Mouse (Mus musculus) heart, postnatal 0 days (tissue): ENCODE results near the gene Nbl1.

Experiments
- CTCF ChIP-seq: IDR thresholded peaks from 2 replicates; pipeline ENCODE4 v1.5.1; 2016; ENCODE audit warnings: antibody characterized with exemption, control low read depth, low read depth
- EP300 ChIP-seq: IDR thresholded peaks from 2 replicates; pipeline ENCODE4 v1.6.1; 2016; ENCODE audit warnings: antibody characterized with exemption, low read depth

DNA sequence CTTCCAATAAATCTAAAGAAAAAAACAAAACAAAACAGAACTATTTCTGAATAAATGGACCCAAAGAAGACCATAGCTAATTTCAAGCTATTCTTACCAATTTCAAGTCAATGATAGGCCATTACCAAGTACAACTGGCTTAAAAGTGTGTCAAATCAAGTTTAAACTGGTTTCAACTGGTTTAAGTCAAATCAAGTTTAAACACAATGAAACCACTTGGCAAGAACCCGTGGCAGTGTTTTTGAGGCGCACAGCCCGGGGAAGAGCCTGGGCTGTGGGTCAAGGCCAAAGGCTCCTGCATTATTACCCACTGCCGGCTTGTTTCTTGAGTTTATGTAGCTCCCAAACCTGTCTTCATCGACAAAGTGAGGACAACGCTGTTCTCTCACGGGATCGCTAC lies 7.5 kb upstream of the Nbl1 start:
- TF ChIP-seq CTCF (no peak), EP300 (no peak)
